ENCODE assay signal across 24 mouse cellular contexts in genomic region chr3:3961166-3961565, GRCm38 (mm10).
"Had no signal": no experiment of that assay in that cellular context is flagged by ENCODE, and none has a peak within 500 bp of the region (broad histone marks: within the 10 kb centered on the region; RNA-seq: fewer than 3 reads in every experiment).

No protein-coding gene starts in this region.

- H3K9me3 ChIP-seq: embryonic facial prominence, embryonic 12.5 days; embryonic facial prominence, embryonic 13.5 days; embryonic facial prominence, embryonic 15.5 days; forebrain, embryonic 12.5 days; forebrain, embryonic 13.5 days; forebrain, embryonic 15.5 days had no signal

- H3K36me3 ChIP-seq: embryonic facial prominence, embryonic 10.5 days; embryonic facial prominence, embryonic 12.5 days; embryonic facial prominence, embryonic 13.5 days; embryonic facial prominence, embryonic 15.5 days; forebrain, embryonic 10.5 days; forebrain, embryonic 12.5 days; forebrain, embryonic 15.5 days; heart, embryonic 10.5 days had no signal

- H3K4me3 ChIP-seq: embryonic facial prominence, embryonic 10.5 days; embryonic facial prominence, embryonic 12.5 days; embryonic facial prominence, embryonic 13.5 days; embryonic facial prominence, embryonic 15.5 days; erythroblast, embryonic 14.5 days; forebrain, embryonic 10.5 days; forebrain, embryonic 12.5 days; forebrain, embryonic 13.5 days; forebrain, embryonic 15.5 days; gastrocnemius, adult 2 months; heart, adult 2 months; heart, embryonic 10.5 days had no signal

- H3K4me1 ChIP-seq: embryonic facial prominence, embryonic 10.5 days; embryonic facial prominence, embryonic 12.5 days; embryonic facial prominence, embryonic 13.5 days; embryonic facial prominence, embryonic 15.5 days; forebrain, embryonic 10.5 days; forebrain, embryonic 12.5 days; forebrain, embryonic 13.5 days; forebrain, embryonic 15.5 days; heart, embryonic 10.5 days had no signal

- DNase-seq: cerebellum, adult 9-11 months; cerebellum, postnatal 10 days; cerebellum, postnatal 14 days; cerebellum, postnatal 25 days; cerebellum, postnatal 36 days; embryo, embryonic 11 days; forebrain, postnatal 0 days; gastrocnemius, adult 2 months; gastrocnemius, postnatal 10 days; gastrocnemius, postnatal 14 days; gastrocnemius, postnatal 25 days; gastrocnemius, postnatal 36 days; heart, adult 18-20 months; heart, adult 2 months had no signal

- H3K27ac ChIP-seq: embryonic facial prominence, embryonic 10.5 days; embryonic facial prominence, embryonic 12.5 days; embryonic facial prominence, embryonic 13.5 days; embryonic facial prominence, embryonic 15.5 days; forebrain, embryonic 10.5 days; forebrain, embryonic 12.5 days; forebrain, embryonic 13.5 days; forebrain, embryonic 15.5 days; gastrocnemius, adult 2 months; heart, adult 2 months; heart, embryonic 10.5 days had no signal

- H3K27me3 ChIP-seq: embryonic facial prominence, embryonic 12.5 days; embryonic facial prominence, embryonic 13.5 days; embryonic facial prominence, embryonic 15.5 days; forebrain, embryonic 12.5 days; forebrain, embryonic 13.5 days; forebrain, embryonic 15.5 days had no signal
